Mouse (Mus musculus) regulatory T cell (primary cell): ENCODE data around the gene Cnnm4.

Source experiments
- in situ Hi-C: fragments of 300-600 bp; cut with MboI, MseI; formaldehyde crosslinking; loops from one replicate; pipeline ENCODE4 v1.15.1; 2025; ENCODE audit warnings: high pct_unique_total_duplicates

Cnnm4 gene

GRCm38 (mm10) chr1:36472106-36472440 lies 653 bp downstream of the Cnnm4 start:
- in situ Hi-C loops, result loop anchor here (10.0 kb wide), 1 partner anchor 107 kb away; the partner anchor contains the start of gene Kansl3

- in situ Hi-C loops, result loop anchor here (10.0 kb wide), 1 partner anchor 108 kb away; the partner anchor contains the start of gene Kansl3
These were observed 1.9 kb downstream of the Cnnm4 start for GRCm38 (mm10) chr1:36473211-36473780.

DNA sequence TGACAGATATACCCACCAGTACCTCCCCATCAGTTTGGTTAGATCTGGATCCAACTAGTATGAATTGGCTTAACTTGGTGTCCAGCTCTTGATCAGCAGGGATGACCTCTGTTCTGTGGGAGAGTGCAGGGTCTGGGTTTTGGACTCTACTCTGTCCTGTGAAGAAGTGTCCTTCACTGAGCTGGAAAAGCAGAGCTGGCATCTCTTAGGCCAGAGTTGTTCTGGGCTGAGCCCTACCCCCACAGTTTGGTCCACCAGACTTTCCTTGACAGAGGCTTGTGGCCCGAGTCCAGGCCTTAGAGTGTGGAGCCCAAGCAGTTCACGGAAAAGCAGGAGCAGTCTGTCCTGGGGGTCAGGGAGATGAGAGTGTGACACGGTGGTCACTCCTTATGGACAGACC lies 3.2 kb downstream of the Cnnm4 start:
- in situ Hi-C loops, result loop anchor here (10.0 kb wide), 1 partner anchor 110 kb away; the partner anchor contains the start of gene Kansl3

GRCm38 (mm10) chr1:36475480-36476110 lies 4.2 kb downstream of the Cnnm4 start:
- in situ Hi-C loops, result loop anchor here (10.0 kb wide), 1 partner anchor 111 kb away; the partner anchor contains the start of gene Kansl3

- in situ Hi-C loops, result loop anchor here (10.0 kb wide), 1 partner anchor 112 kb away; the partner anchor contains the start of gene Kansl3
These were observed 5.0 kb downstream of the Cnnm4 start for GRCm38 (mm10) chr1:36476426-36476825.

DNA sequence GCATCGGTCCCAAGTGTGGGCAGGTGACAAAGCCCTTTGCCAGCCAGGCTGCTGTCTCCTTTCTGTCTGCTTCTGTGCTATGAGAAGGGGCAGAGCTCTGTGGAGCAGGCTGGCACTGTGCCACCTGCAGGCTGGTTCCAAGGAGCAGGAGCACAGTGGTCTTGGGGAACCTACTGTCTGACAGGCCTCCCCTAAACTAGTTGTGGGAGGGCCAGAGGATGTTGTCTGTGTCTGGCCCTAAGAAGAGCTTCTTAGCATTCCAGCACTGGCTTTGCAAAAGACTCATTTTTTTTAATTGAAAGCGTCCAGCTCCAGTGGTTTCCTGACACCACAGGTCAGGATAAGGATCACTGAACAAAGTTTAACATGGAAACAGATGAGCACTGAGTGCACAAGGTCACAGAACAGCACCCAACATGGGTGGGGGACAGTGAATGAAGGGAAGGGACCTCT lies 6.9 kb downstream of the Cnnm4 start:
- in situ Hi-C loops, result loop anchor here (10.0 kb wide), 1 partner anchor 114 kb away; the partner anchor contains the start of gene Kansl3

GRCm38 (mm10) chr1:36479903-36480899 lies 8.8 kb downstream of the Cnnm4 start:
- in situ Hi-C loops, result loop anchor here (10.0 kb wide), 1 partner anchor 115 kb away; the partner anchor contains the start of gene Kansl3

GRCm38 (mm10) chr1:36483825-36484224 lies 12.4 kb downstream of the Cnnm4 start:
- in situ Hi-C loops, result no loop called here

- in situ Hi-C loops, result no loop called here
These were observed 13.7 kb downstream of the Cnnm4 start for GRCm38 (mm10) chr1:36485080-36485479.

DNA sequence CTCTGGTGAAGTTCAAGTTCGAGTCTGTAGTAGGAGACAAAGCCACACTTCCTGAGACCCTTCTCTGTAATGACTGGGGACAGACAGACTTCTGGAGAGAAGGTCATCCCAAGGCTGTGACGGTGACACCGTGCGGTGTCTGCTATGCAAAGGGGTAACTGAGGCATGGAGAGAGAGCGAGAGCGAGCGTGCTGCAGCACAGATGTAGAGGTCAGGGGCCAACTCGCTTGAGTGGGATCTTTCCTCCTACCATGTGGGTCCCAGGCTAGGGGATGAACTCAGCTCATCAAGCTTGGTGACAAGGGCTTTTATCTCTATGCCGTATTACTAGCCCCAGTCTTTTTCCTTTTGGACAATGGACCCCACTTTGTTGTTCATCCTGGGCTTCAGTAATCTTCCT lies 15.7 kb downstream of the Cnnm4 start:
- in situ Hi-C loops, result no loop called here

DNA sequence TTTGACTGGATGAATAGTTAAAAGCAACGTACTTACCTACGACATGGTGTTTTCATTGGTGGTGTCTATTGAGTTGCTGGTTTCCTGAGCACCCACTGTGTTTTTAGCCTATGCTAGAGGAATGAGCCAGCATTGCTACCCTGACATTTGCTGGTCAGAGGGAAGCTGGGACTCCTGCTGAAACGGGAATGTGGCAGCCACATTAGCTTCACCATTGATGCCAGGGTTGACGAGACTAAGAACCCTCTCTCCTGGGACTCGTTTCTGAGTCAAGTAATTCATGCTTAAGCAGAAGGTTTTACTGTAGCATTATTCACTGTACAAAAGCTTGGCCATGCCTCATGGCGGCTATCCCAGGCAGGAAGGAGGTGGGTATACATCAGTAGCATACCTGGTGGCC lies 18.2 kb downstream of the Cnnm4 start:
- in situ Hi-C loops, result no loop called here

- in situ Hi-C loops, result no loop called here
These were observed 21.2 kb downstream of the Cnnm4 start for GRCm38 (mm10) chr1:36492416-36493139.

DNA sequence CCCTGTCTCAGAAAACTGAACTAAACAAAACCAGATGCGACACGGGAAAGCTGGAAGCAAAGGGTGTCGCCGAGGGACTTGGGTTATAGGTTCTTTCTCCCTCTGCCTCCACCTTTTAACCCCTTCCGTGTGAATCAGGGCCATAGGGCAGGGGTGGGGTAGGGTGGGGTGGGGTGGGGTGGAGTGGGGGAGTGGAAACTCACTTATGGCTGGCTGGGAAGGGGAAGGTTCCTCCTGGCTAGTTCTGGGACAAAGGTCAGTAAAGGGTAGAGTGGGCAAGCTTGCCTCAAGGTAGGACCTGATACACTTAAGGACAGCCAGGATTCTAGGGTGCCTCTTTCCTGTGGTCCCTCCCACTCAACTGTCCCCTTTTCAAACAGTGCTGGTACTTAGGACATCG lies 21.9 kb downstream of the Cnnm4 start:
- in situ Hi-C loops, result no loop called here

DNA sequence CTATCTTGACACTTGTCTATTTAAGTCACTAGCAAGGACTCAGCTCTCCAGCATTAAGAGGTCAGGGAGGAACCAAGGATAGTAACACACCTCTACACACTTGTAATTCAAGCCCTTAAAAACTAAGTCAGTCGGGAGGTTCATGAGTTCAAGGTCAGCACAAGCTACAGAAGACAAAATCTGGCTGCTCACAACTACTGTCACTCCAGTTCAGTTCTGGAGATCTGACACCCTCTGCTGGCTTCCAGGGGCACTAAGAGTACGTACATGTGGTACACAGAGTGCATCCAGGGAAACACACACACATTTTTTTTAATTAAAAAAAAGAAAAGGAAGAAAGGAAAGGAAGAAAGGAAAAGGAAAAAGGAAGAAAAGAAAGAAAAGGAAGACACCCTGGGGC lies 25.3 kb downstream of the Cnnm4 start:
- in situ Hi-C loops, result no loop called here

DNA sequence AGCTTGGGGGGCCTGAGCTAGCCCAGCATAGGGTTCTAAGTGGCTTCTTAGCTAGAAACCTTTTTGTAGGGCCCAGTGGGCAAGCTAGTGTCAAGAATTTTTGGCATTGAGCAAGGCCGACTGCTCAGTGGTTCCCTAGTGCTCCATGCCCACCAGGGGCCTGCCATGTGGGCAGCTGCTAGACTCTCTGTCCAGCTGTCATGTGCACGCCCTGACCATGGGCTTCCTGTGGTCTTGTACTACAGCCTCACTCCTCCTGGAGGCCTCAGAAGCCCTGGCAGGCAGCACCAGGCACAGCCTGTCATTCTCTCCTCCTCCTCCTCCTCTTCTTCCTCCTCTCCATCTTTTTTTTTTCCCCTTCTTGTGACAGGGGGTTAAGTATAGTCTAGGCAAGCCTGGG lies 25.9 kb downstream of the Cnnm4 start:
- in situ Hi-C loops, result no loop called here

DNA sequence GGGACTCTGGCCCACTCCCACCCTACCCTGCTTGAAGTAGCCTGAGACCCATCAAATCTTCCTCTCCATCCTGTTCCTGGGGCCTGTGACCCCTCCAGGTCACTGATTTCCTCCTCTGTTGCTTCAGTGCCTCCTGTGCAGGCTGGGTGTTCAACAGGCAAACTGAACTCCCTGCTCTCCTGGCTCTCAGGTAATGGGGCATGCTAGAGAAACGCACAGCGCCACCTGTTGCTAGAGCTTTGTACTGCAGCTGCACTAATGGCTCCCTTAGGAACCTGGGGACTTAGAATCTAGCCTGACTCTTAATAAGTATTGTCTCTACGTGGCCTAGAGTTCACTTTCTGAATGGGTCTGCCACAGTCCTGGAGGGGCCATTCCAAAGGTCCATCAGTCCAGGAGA lies 29.8 kb downstream of the Cnnm4 start:
- in situ Hi-C loops, result no loop called here

DNA sequence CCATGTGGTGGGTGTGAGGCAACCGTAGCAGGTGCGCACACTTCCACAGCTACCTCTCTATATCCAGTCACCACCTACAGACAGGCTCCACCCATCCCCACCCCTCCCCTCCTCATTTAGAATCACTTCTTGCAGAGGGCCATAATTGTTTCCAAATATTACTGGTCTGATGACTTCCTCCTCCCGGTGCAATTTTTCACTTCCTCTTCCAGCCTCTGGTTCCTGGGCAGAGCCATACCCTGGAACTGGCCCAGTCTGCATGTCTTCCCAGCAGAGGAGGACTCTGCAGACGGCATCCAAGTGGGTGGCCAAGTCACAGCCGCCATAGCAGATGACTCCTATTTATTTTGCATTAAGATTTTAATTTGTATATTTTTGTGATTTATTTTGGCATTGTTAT lies 36.8 kb downstream of the Cnnm4 start:
- in situ Hi-C loops, result no loop called here

DNA sequence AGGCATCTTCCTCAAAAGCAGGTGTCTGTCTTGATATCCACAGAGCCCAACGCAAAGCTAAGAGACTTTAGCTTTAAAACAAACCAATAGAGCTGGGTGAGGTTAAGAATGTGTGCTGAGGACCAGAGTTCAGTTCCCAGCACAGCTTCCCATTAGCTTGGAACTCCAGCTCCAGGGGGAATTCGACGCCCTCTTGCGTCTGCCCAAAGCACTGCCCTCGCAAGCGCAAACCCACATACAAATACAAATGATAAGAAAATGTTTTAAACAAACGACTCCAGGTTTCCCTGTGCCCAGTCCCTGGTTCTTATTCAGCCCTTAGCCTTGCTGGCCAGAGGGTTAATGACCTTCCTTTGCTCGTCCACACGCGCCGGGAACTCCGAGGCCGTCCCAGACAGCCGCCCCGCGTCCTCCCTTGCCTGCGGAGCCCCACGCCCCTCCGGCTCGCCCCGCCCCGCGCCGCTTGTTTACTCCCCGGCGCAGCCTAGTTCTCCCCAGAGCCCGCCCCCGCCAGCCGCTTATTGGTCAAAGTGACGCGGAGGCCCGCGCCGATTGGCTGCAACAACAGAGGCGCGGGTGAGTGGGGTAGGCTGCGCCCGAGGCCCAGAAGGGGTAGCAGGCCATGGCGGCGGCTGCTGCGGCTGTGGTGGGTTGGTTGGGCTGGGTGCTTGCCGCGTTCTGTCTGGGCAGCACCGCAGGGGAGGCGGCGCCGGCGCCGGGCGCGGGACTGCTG lies 40.0 kb downstream of the Cnnm4 start, which contains the start of gene Cnnm3:
Cnnm3 (plus strand) TSS at position 579 of the 733 bp plus-strand sequence.
- in situ Hi-C loops, result no loop called here

GRCm38 (mm10) chr1:36512089-36512965 lies 40.9 kb downstream of the Cnnm4 start:
- in situ Hi-C loops, result no loop called here

- in situ Hi-C loops, result no loop called here
These were observed 41.5 kb downstream of the Cnnm4 start for GRCm38 (mm10) chr1:36512966-36513280.
